Mouse (Mus musculus) right cerebral cortex, postnatal 25 days (tissue): ENCODE results near the gene Mymk.

Experiments used
- DNase-seq: peaks from one replicate; pipeline ENCODE4 v3.0.0; 2022

The Mymk gene

GRCm38 (mm10) chr2:27078312-27078711 lies 6.3 kb upstream of the Mymk start:
- DNase-seq: no peak

- DNase-seq: no peak
Observed at GRCm38 (mm10) chr2:27077655-27078244, 5.8 kb upstream of the Mymk start.

DNA sequence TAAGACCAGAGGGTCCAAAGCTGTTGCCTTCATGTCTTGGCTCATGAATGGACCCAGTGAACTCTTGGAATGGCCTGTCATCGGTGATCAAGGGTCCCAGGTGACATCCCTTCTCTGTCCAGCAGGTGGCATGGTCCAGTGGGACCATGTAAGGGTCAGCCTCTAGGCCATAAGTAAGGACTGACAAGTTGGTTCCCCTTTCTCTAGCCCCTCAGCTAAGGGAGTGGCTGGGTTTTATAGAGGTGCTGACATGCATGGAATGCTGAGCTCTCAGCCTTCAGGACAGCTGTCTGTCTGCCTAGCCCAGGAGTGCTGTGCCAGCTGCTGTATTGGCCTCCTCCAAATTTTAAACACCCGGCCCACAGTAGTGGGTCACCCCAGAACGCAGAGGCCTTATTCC lies 3.5 kb upstream of the Mymk start:
- no peak for DNase-seq

DNA sequence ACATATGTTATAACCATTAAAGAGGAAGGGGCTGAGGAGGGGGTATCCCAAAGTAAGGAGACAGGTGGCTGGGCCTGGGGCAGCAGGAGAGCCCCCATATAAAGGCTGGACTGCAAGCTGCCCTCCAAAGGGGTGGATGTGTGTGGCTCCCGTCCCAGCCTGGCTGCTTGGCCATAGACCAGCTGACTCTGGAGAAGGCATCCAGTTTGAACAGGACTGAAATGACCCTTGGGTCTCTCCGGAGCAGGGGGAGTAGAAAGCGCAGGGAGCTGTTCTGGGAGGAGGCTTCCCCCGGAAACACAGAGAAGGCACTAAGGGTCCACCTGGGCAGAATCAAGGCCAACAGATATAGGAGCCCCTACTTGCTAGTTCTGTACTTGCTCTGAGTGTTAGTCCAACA lies 2.8 kb upstream of the Mymk start:
- no peak for DNase-seq

DNA sequence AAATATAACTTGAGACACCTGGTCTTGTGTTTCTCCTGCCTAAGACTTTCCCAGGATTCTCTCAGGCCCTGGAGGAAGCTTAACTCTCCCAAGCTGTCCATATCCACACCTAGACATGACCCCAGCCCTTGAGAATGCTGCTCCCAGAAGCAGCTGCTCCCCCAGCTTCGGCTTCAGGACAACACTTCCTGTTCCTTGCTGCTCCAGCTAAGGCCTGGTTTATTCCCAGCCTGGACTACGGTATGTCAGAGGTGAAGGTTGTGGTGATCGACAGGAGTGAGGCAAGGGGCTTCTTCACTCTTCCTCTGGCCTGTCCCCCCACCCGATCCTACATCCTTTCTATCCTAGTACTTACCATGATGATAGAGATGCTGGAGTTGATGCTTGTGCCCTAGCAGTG lies 1.4 kb upstream of the Mymk start:
- DNase-seq: no peak

- DNase-seq: peak; percentile 83
Observed at GRCm38 (mm10) chr2:27071137-27071536, 842 bp downstream of the Mymk start.

DNA sequence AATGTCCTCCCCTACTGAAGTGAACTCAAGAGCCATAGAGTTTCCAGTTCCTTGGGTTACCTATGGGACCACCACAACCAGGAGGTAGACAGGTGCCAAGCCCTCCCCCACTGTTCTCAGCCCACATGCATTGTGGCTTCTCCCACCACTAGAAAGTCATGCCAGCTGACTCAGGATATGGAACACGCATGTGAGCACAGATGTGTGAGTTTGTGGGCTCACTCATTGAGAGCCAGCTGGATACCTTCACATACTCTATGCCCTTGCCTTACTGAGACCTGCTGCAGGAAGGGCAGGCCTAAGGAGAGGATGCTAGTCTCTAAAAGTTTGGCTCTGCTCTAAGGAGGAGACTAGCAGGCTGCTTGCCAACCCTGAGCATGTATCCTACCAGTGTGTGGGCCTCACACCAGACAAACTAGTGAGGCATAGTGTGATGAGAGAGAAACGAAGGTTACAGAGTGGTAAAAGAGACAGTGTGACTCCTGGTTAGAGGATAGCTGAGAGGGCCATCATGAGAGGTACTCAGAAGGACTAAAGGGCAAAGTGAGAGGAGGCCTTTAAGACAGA lies 1.6 kb downstream of the Mymk start:
- DNase-seq: peak; percentile 38

- DNase-seq: no peak
Observed at GRCm38 (mm10) chr2:27069646-27070045, 2.3 kb downstream of the Mymk start.

GRCm38 (mm10) chr2:27067996-27068395 lies 4.0 kb downstream of the Mymk start:
- DNase-seq: no peak

- DNase-seq: no peak
Observed at GRCm38 (mm10) chr2:27067124-27067523, 4.9 kb downstream of the Mymk start.

- DNase-seq: no peak
Observed at GRCm38 (mm10) chr2:27059187-27059586, 12.8 kb downstream of the Mymk start.

- no peak for DNase-seq
Observed at GRCm38 (mm10) chr2:27058751-27059150, 13.2 kb downstream of the Mymk start.

- no peak for DNase-seq
Observed at GRCm38 (mm10) chr2:27058251-27058650, 13.7 kb downstream of the Mymk start.

DNA sequence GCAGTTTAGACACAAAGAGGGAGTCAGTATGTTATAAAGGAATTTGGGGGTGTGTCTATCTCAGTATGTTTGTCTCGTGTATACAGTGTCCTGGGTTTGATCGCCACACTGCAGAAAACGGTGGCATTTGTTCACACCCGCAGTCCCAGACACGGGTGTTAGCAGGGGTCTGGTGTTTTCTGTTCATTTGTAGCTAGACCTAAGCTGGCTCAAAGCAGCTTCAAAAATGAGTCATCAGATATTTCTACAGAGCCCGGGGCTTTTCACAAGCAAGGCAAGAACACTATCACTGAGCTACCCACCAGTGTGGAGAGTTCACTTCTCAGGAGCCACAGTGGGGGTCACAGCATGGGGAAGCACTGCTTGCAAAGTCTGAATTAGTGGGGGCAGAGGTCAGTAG lies 22.6 kb downstream of the Mymk start:
- no peak for DNase-seq

DNA sequence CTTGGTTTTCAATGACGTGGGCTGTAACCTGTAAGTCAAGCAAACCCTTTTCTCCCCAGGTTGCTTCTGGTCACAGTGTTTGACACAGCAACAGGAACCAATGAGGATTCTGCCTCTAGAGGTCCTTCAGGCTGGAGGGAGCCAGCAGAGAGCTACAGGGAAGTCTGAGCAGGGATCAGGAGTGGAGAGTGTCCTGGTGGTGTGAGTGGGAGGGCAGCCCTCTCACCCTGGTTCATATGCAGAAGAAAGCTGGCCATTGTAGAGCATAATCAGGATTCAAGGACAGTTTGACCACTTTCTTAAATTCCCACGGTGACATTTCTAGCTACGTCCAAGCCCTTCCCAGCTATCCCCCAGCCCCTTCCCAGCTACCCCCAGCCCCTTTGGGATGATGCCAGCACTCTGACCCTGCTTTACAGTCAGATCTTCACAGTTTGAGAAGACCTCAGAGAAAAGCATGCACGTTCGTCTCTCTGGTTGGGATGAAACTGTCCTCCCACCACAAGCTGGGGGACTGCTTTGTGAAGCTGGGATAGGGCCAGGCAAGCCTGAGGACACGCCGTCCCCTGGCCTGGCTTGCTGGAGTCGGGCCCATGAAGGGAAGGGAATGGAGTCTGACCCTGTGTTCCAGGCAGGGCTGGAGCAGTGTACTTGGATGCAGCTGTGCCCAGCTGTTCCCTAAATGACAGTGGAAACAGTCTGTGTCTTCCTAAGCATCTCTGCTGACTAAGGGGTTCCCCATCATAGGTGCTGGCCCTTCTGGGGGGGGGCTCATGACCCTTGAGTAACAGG lies 25.8 kb downstream of the Mymk start:
- DNase-seq: no peak

DNA sequence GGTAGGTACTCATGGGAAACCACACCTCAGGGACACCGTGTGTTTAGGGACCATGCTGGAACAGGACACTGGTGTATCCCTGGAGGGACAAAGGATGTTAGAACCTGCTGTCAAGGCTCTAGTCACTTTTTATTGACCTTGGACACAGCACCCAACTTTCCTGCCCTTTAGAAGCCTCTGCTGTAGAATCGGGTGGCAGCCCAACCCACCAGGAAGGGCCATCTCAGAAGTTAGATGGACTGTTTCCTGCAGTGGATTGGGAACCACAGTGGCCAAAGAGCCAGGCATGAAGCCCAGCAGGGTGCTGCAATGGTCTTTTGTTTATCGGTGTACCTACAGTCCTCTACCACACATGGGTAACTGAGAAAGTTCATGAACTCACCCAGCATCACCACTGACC lies 27.3 kb downstream of the Mymk start:
- DNase-seq: no peak

GRCm38 (mm10) chr2:27044166-27044565 lies 27.8 kb downstream of the Mymk start:
- no peak for DNase-seq

DNA sequence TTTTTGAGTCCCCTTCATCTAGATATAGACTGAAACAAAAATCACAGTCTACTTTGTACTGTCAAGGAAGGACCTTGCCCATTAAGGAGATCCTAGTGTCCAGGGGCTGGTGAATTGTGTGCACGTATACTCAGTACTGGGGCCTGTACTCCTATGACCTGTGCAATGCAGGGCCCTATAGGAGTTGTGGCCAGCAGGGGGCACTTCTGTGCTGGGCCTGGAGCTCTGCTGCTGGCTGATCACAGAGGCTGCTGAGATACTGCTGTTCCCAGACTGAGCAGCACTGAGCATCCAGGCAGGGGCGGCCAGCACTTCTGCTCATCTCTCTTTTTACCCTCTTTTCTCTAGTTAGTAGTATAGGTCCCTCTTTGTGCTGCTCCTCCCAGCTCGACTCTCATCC lies 28.5 kb downstream of the Mymk start:
- peak; percentile 84 for DNase-seq

GRCm38 (mm10) chr2:27042131-27042844 lies 29.7 kb downstream of the Mymk start:
- DNase-seq: no peak

GRCm38 (mm10) chr2:27039286-27039685 lies 32.7 kb downstream of the Mymk start:
- no peak for DNase-seq

DNA sequence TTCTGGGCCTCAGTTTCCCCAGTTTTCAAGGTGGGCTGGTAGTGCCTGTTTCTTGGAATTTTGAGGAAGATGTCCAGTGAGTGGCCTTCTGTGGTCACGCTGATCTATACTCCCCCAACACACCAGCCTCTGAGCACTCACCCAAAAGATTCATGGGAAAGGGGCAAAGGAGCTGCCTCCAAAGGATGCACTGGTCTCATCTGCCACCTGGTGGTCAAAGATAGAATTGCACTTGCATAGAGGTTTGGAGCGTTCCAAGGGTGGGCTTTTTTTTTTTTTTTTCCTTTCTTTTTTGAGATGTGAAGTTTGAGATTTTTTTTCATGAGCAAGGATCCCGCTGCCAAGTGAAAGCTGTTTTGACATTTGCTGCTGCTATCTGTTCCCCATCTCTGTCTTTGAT lies 33.4 kb downstream of the Mymk start:
- peak; percentile 57 for DNase-seq

DNA sequence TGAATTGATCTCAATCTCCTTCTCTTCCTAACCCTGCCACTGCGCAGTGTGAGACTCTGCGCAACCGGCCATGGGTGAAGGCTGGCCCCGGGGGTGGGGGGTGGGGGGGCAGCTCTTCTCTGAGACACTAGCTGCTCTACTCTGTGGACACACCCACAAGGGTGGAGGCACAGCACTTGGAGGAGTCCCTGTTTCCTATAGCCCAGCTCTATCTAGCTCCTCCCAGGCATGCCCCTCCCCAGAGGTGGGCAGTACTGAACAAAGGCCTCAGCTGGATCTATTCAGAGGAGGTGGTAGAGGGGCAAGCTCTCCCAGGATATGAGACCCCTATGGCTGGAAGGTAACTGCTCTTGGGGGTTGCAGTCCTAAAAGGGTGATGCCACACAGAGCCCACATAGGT lies 35.0 kb downstream of the Mymk start:
- DNase-seq: no peak

- DNase-seq: no peak
Observed at GRCm38 (mm10) chr2:27036003-27036402, 36.0 kb downstream of the Mymk start.

DNA sequence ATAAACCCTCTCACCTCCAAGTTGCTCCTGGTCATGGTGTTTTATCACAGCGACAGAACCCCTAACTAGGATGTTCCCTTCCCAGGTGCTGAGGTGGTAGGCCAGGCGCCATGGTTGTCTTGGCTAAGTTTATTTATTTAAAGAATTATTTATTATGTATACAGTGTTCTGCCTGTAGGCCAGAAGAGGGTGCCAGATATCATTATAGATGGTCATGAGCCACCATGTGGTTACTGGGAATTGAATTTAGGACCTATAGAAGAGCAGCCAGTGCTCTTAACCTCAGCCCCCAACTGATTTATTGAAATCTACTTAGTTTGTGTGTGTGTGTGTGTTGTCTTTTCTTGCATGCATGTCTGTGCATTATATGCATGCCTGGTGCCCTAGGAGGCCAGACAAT lies 39.6 kb downstream of the Mymk start:
- DNase-seq: no peak
